Mouse (Mus musculus) heart, embryonic 13.5 days (tissue): Measurements from ENCODE around the gene Bmpr1b. TPM values are rescaled to one million over a fixed set of nuclear protein-coding genes. Genes with fewer than 3 reads are reported as not detected.

Experiments
- ATAC-seq: fragments of 200-750 bp; cut with Nextera tagmentation; 2 replicates; pipeline ENCODE4 v1.8.0; 2017; ENCODE audit warnings: moderate TSS enrichment; ENCODE audit not compliant: insufficient number of reproducible peaks, low FRiP score, low TSS enrichment; ENCODE audit errors: extremely low read depth
- H3K27ac ChIP-seq: fragments of 300-500 bp; sonication (generic); replicated peaks from 2 replicates; pipeline ENCODE4 v1.5.1; 2015; ENCODE audit warnings: moderate library complexity, mild to moderate bottlenecking, inconsistent platforms
- H3K27me3 ChIP-seq: fragments of 300-500 bp; sonication (generic); replicated peaks from 2 replicates; pipeline ENCODE4 v1.6.1; 2015; ENCODE audit warnings: mild to moderate bottlenecking, inconsistent platforms
- H3K36me3 ChIP-seq: fragments of 300-500 bp; sonication (generic); 2 replicates; pipeline ENCODE4 v1.6.1; 2015; ENCODE audit warnings: mild to moderate bottlenecking, inconsistent platforms
- H3K4me1 ChIP-seq: fragments of 300-500 bp; sonication (generic); 2 replicates; pipeline ENCODE4 v1.6.1; 2015; ENCODE audit warnings: inconsistent platforms
- H3K4me2 ChIP-seq: fragments of 300-500 bp; sonication (generic); 2 replicates; pipeline ENCODE4 v1.6.1; 2015; ENCODE audit warnings: inconsistent platforms, mild to moderate bottlenecking, moderate library complexity
- H3K4me3 ChIP-seq: fragments of 300-500 bp; sonication (generic); 2 replicates; pipeline ENCODE4 v1.5.1; 2015; ENCODE audit warnings: moderate library complexity, mild to moderate bottlenecking, inconsistent platforms
- H3K9ac ChIP-seq: fragments of 300-500 bp; sonication (generic); 2 replicates; pipeline ENCODE4 v1.6.1; 2015; ENCODE audit warnings: inconsistent platforms, mild to moderate bottlenecking, moderate library complexity
- H3K9me3 ChIP-seq: fragments of 300-500 bp; sonication (generic); 2 replicates; pipeline ENCODE4 v1.6.1; 2016; ENCODE audit warnings: inconsistent platforms
- WGBS: fragments of 180-500 bp; shearing (Covaris S2); methylation state at CpG from one replicate; pipeline ENCODE4 v1.1.7; 2015; ENCODE audit warnings: mixed read lengths; 5-methylcytosine and 5-hydroxymethylcytosine counted together
- polyA plus RNA-seq: library from polyadenylated mRNA; unstranded; fragments of >200 nt; fragmentation: Nextera tagmentation; extraction: Ambion mirVana; gene quantifications from 2 replicates; pipeline ENCODE4 v1.2.1, GENCODE M21; 2015

Gene Bmpr1b
- polyA plus RNA-seq, 1 experiment from 2014 or later = 1.1 TPM

DNA sequence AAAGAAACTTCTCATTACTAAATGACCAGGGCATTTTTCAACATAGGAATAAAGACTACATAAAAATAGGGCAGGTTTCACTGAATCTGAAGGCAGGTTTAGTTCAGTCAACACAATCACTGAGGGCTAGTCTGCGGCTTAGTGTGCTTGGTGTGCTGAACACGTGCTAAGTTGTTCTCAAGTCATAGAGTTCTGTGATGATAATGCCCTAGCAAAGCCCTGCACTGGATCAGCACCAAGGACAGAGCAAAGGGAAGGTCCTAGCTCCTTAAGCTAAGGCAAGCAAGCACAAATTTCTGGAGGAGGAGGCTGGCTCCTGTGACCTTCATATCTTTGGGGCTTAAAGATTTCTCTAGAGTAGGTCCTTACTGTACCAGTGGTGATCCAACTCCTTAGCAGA is 357.9 kb downstream of the Bmpr1b start:
- no peak for ATAC-seq
- Histone ChIP-seq H3K9ac (no peak overlapping the region), H3K27ac (no peak overlapping the region), H3K36me3 (no peaks in the 10 kb centered on the region), H3K4me3 (no peak overlapping the region), H3K9me3 (no peaks in the 10 kb centered on the region), H3K27me3 (no peaks in the 10 kb centered on the region), H3K4me1 (no peaks in the 10 kb centered on the region), H3K4me2 (no peak overlapping the region)
- whole genome bisulfite sequencing = 12% methylated on average over 2 of the region's 2 CpGs

DNA sequence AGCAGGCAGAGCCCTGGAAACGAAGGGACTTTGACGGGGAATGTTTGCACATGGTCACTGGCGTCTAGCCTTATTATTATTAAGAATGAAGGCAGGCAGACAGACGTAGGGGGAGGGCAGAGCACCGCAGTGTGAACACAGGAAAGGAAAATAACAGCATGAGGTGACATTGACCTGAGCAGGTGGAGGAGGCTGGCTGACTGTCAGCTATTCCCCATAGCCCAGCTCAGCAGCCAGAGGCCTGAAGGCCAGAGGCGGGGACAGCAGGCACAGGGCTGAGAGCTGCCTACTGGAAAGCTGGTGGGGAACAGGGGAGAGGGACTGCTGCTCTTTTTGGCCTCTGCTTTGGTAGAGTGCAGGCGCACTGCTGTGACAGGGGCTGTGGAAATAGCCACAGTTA is 358.3 kb downstream of the Bmpr1b start:
- H3K27me3 ChIP-seq = no peaks in the 10 kb centered on the region
- WGBS = 53% methylated on average over 7 of the region's 7 CpGs

DNA sequence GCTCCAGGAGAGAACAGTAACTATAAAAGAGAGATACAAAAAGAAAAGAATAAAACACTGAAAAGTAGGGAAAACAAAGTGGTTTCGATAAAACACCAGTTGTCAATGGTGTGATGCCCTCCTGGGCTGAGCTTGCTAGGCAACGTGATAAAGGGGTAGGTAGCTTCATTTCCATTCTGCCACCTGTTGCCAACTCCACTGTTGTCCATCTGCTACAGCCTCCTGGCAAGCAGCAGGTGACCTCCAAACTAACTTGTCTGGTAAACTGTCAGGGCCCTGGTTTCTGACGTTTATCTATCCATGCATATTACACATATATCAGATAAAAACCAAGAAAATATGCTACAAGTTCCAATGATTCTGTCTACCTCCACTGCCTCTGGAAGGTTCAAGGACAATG is 359.6 kb downstream of the Bmpr1b start:
- no peak overlapping the region for H3K27ac ChIP-seq
- no peaks in the 10 kb centered on the region for H3K4me1 ChIP-seq
- no peaks in the 10 kb centered on the region for H3K27me3 ChIP-seq
- WGBS = 57% methylated on average over 3 of the region's 3 CpGs
- H3K9me3 ChIP-seq = no peaks in the 10 kb centered on the region
- H3K36me3 ChIP-seq = no peaks in the 10 kb centered on the region
- H3K4me3 ChIP-seq = no peak overlapping the region
- H3K4me2 ChIP-seq = no peak overlapping the region
- no peak for ATAC-seq
- H3K9ac ChIP-seq = no peak overlapping the region

More for the DNA sequence above, 358.3 kb downstream of the Bmpr1b start:
- no peak for ATAC-seq
- H3K36me3 ChIP-seq = no peaks in the 10 kb centered on the region
- no peak overlapping the region for H3K4me2 ChIP-seq
- H3K4me3 ChIP-seq = no peak overlapping the region
- H3K27ac ChIP-seq = no peak overlapping the region
- H3K9me3 ChIP-seq = no peaks in the 10 kb centered on the region
- H3K4me1 ChIP-seq = no peaks in the 10 kb centered on the region
- no peak overlapping the region for H3K9ac ChIP-seq

DNA sequence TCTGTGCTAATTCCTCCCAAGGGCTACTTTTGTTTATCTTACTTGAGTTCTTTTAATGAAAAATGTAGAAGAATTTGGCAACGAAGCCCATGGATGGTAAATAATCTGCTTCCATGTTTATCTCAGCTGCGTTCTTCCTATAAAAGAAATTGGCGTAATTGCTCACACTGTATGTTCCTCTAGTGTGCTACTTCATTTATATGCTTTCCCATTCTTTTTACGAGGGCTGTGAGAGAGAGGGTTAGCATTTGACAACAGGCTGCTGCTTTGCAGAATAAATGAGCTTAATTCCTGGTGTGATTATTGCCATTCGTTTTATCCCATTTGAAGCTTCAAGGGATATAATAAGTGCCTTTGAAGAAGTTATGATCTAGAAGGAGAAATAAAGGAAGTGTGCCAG is 365.1 kb downstream of the Bmpr1b start:
- Histone ChIP-seq H3K4me2 (no peak overlapping the region), H3K27ac (no peak overlapping the region), H3K36me3 (no peaks in the 10 kb centered on the region), H3K4me1 (no peaks in the 10 kb centered on the region), H3K4me3 (no peak overlapping the region), H3K9me3 (no peaks in the 10 kb centered on the region), H3K27me3 (no peaks in the 10 kb centered on the region), H3K9ac (no peak overlapping the region)
- 69% methylated on average over 5 of the region's 5 CpGs for WGBS
- no peak for ATAC-seq

DNA sequence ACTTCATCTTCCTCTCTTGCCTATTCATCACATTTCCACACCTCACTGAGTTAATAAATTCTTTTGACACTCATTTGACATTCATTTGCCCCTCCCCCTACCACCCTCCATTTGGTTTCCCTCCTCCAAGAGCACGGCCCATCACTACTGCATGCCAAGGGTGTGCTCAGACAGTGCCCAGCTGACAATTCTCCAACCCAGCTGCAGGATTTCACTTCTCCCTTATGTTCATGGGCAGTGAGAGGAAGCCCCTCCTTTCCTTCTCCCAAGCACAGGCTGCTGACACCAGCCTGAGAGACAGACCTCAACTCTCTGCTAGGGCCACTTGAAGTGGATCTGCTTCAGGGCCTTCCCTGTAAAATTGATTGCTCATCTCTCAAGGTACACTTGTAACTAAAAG is 371.4 kb downstream of the Bmpr1b start:
- H3K27me3 ChIP-seq = no peaks in the 10 kb centered on the region
- H3K27ac ChIP-seq = no peak overlapping the region
- no peaks in the 10 kb centered on the region for H3K4me1 ChIP-seq
- no peak for ATAC-seq
- WGBS = 52% methylated on average over 1 of the region's 1 CpGs
- no peaks in the 10 kb centered on the region for H3K36me3 ChIP-seq
- no peak overlapping the region for H3K4me3 ChIP-seq
- H3K9me3 ChIP-seq = no peaks in the 10 kb centered on the region
- H3K9ac ChIP-seq = no peak overlapping the region
- no peak overlapping the region for H3K4me2 ChIP-seq

DNA sequence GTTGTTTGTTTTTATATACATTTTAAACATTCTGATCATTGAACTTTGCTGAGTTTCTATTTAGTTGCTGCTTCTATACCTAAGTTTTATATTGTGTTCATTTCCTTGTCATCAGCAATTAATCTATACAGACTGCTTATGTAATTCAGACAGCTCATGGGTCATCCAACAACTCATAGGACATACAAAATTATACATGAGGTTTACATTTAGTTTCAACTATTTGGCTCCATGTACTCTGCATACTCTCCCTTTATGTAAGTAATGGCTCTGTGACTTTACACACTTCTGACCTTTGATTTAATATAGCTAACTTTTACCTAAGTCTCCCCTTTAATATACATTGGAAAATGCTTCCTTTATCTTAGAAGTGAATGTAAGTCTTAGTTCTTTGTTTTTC is 371.9 kb downstream of the Bmpr1b start:
- no peak overlapping the region for H3K27ac ChIP-seq
- no peak overlapping the region for H3K4me3 ChIP-seq
- H3K9ac ChIP-seq = no peak overlapping the region
- H3K27me3 ChIP-seq = no peaks in the 10 kb centered on the region
- no peaks in the 10 kb centered on the region for H3K4me1 ChIP-seq
- no peaks in the 10 kb centered on the region for H3K9me3 ChIP-seq
- no peak for ATAC-seq
- no peaks in the 10 kb centered on the region for H3K36me3 ChIP-seq
- H3K4me2 ChIP-seq = no peak overlapping the region

DNA sequence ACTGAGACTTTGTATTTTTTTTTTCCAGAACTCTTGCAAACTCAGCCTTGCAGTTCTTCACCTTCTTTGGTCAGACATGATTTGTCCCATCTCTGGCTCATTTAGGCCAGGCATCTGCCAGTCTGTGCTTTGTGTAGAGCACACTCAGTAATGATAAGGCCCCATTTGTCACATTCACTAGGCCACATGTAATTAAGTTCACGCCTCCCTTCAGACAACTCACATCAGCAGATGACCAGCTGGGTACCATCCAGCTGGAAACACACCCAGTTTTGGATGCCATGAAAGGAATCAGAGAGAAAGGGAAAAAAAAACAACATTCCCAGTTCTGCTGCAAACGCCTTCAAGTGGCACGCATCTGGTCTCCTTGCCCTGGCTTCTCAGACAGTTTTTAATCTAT is 374.9 kb downstream of the Bmpr1b start:
- 64% methylated on average over 3 of the region's 3 CpGs for WGBS
- H3K27me3 ChIP-seq = no peaks in the 10 kb centered on the region
- no peaks in the 10 kb centered on the region for H3K4me1 ChIP-seq
- H3K27ac ChIP-seq = no peak overlapping the region
- H3K36me3 ChIP-seq = no peaks in the 10 kb centered on the region
- no peak overlapping the region for H3K4me2 ChIP-seq
- H3K9ac ChIP-seq = no peak overlapping the region
- H3K9me3 ChIP-seq = no peaks in the 10 kb centered on the region
- no peak overlapping the region for H3K4me3 ChIP-seq
- ATAC-seq = no peak

DNA sequence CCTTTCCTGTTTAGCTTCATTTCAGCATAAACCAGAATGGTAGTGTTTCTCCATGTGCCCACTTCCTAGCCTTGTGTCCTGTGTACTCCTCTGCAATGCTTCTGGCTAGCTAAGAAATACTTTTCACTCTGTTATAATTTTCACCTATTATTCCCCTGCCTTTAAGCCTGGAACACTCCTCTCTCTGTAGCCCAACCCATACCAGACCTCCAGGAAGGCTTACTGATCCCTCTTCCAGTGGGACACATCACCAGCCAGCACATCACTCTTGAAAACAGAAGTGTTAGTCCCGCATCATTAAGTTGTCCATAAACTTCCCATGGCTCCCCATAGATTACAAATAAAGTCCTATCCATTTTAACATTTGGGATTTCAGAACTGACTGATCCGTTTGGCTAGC is 375.5 kb downstream of the Bmpr1b start:
- H3K4me3 ChIP-seq = no peak overlapping the region
- H3K9ac ChIP-seq = no peak overlapping the region
- no peak overlapping the region for H3K27ac ChIP-seq
- no peaks in the 10 kb centered on the region for H3K36me3 ChIP-seq
- no peaks in the 10 kb centered on the region for H3K9me3 ChIP-seq
- H3K27me3 ChIP-seq = no peaks in the 10 kb centered on the region
- ATAC-seq = no peak
- no peaks in the 10 kb centered on the region for H3K4me1 ChIP-seq
- 75% methylated on average over 2 of the region's 2 CpGs for WGBS
- H3K4me2 ChIP-seq = no peak overlapping the region

DNA sequence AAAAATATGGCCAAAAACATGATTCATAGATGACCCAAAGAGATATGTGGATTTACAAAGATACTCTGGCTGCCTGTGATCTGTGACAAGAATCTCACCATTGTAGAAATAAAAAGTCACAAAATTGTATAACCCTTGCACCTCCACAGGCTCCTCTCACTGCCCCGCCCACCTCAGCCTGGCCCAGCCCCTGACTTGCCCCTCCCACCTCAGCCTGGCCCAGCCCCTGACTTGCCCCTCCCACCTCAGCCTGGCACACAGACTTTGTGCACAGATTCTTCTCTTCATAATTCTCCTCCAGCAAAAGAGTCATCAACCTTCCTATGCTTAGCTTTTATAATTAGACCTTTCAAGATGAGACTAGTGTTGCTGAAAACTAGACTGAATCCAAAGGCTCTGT is 377.1 kb downstream of the Bmpr1b start:
- no peak for ATAC-seq
- Histone ChIP-seq H3K4me2 (no peak overlapping the region), H3K4me1 (no peaks in the 10 kb centered on the region), H3K4me3 (no peak overlapping the region), H3K9ac (no peak overlapping the region), H3K9me3 (no peaks in the 10 kb centered on the region), H3K36me3 (no peaks in the 10 kb centered on the region), H3K27me3 (no peaks in the 10 kb centered on the region), H3K27ac (no peak overlapping the region)
- 70% methylated on average over 1 of the region's 1 CpGs for WGBS

DNA sequence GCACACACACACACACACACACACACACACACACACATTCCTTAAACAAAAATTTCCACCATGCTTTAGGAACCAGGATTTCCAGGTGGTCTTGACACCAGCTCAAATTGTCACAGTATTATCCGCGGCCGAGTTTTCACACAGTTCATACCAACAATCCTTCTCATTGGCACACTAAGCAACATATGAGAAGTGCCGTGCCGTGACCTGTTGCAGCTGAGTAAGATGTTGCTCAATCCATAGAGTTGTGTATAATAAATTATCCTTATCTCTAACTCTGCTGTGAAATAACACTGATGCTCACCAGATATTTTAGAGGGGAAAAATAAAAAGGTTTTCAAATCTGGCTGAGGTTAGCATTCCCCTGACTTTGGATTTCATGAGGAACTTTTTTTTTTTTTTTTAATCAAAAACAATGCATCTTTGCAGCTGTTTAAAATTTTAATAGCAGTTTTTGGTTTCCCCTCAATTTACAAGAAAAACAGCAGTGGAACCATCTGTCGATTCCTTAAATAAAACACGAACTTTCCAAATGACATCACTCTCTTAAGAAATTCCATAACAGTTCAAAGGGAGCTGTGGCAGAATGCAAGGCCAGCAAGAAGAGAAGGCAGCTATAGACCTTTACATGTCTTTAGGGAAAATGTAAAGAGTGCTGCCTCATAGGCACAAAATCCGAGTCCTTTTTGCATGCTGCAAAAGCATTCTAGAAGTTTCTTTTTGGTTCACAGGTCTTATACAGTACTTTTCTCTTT is 378.0 kb downstream of the Bmpr1b start:
- H3K4me1 ChIP-seq = no peaks in the 10 kb centered on the region
- H3K27ac ChIP-seq = no peak overlapping the region
- H3K9ac ChIP-seq = no peak overlapping the region
- 70% methylated on average over 8 of the region's 8 CpGs for WGBS
- H3K4me3 ChIP-seq = no peak overlapping the region
- H3K27me3 ChIP-seq = no peaks in the 10 kb centered on the region
- no peaks in the 10 kb centered on the region for H3K36me3 ChIP-seq
- no peaks in the 10 kb centered on the region for H3K9me3 ChIP-seq
- H3K4me2 ChIP-seq = no peak overlapping the region
- no peak for ATAC-seq
